Mouse (Mus musculus) forebrain, embryonic 15.5 days (tissue): ENCODE results near the gene Slc44a2. TPM values are rescaled to one million over a fixed set of nuclear protein-coding genes. Genes with fewer than 3 reads are reported as not detected.

Experiments
- polyA plus RNA-seq: library from polyadenylated mRNA; unstranded; fragments of >200 nt; fragmentation: Nextera tagmentation; extraction: Ambion mirVana; gene quantifications from 2 replicates; pipeline ENCODE4 v1.2.1, GENCODE M21; 2015

Slc44a2 gene
- polyA plus RNA-seq, 1 experiment from 2014 or later = 77.4 TPM

Other genes with a start within 250 kb of the Slc44a2 start
- gene Gm49373, start 247.6 kb upstream of the Slc44a2 start, polyA plus RNA-seq = 1.3 TPM in 2 replicates
- gene Fdx1l, start 247.1 kb upstream of the Slc44a2 start, polyA plus RNA-seq = 52.2 and 58.9 TPM in 2 replicates
- 1.0 and 1.3 TPM in 2 replicates for gene Gm38431, start 228.7 kb upstream of the Slc44a2 start, polyA plus RNA-seq
- gene Raver1, start 228.7 kb upstream of the Slc44a2 start, polyA plus RNA-seq = 36.8 and 42.0 TPM in 2 replicates
- 10.3 and 11.1 TPM in 2 replicates for gene Tyk2, start 189.5 kb upstream of the Slc44a2 start, polyA plus RNA-seq
- 217 and 221 TPM in 2 replicates for gene Cdc37, start 170.7 kb upstream of the Slc44a2 start, polyA plus RNA-seq
- gene Pde4a, start 155.0 kb upstream of the Slc44a2 start, polyA plus RNA-seq = 23.7 and 25.9 TPM in 2 replicates
- 71.6 and 72.5 TPM in 2 replicates for gene Keap1, start 81.3 kb upstream of the Slc44a2 start, polyA plus RNA-seq
- 1.6 TPM in 2 replicates for gene S1pr5, start 72.3 kb upstream of the Slc44a2 start, polyA plus RNA-seq
- gene Atg4d, start 55.4 kb upstream of the Slc44a2 start, polyA plus RNA-seq = 53.1 and 55.0 TPM in 2 replicates
- gene Kri1, start 32.7 kb upstream of the Slc44a2 start, polyA plus RNA-seq = 18.0 and 18.1 TPM in 2 replicates
- gene Cdkn2d, start 29.3 kb upstream of the Slc44a2 start, polyA plus RNA-seq = 91.3 and 97.9 TPM in 2 replicates
- 1.1 and 1.4 TPM in 2 replicates for gene Ap1m2, start 8.4 kb upstream of the Slc44a2 start, polyA plus RNA-seq
- 306 and 307 TPM in 2 replicates for gene Ilf3, start 47.2 kb downstream of the Slc44a2 start, polyA plus RNA-seq
- gene Qtrt1, start 91.1 kb downstream of the Slc44a2 start, polyA plus RNA-seq = 45.7 and 49.1 TPM in 2 replicates
- gene Dnm2, start 104.2 kb downstream of the Slc44a2 start, polyA plus RNA-seq = 74.7 and 77.1 TPM in 2 replicates
- 56.4 and 57.7 TPM in 2 replicates for gene Tmed1, start 189.6 kb downstream of the Slc44a2 start, polyA plus RNA-seq
- 3.0 and 3.8 TPM in 2 replicates for gene AB124611, start 205.5 kb downstream of the Slc44a2 start, polyA plus RNA-seq
- gene Carm1, start 226.2 kb downstream of the Slc44a2 start, polyA plus RNA-seq = 37.3 and 46.0 TPM in 2 replicates